Mouse (Mus musculus) mouse embryonic stem cell (cell line): ENCODE results near the gene Gm17949.

Experiments used
- in situ Hi-C, 2 experiments: fragments of 300-500 bp; cut with MboI; formaldehyde crosslinking; loops; 1 replicate in 1 of 2; 3 replicates in 1 of 2; pipeline ENCODE4 v1.14.3; 2019 to 2020; ENCODE audit warnings: low sequenced_read_pairs in 2 of 2, low pct_unique_long_range_greater_than_20kb in 1 of 2, mixed read lengths in 1 of 2; ENCODE audit not compliant: unreplicated experiment in 1 of 2

Gm17949 gene

DNA sequence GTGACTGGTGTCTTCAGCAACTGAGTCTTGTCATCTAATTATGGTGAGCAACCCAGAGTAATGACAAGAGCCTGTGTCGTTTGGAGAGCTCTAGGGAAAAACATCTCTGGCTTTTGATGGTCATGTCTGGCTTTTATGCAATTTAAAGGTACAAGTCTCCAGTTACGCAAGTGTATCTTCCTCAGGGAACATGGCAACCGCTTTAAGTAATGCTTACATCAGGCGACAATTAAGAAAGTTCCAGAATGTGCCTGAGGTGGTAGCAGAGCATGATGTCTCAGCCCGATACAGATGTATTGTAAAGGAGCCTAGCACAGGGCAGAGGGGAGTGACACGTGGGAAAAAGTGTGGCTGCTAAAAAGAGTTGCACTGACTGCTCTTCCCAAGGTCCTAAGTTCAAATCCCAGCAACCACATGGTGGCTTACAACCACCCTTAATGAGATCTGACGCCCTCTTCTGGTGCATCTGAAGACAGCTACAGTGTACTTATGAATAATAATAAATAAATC is 22.3 kb upstream of the Gm17949 start:
- in situ Hi-C loops: no loop called here

DNA sequence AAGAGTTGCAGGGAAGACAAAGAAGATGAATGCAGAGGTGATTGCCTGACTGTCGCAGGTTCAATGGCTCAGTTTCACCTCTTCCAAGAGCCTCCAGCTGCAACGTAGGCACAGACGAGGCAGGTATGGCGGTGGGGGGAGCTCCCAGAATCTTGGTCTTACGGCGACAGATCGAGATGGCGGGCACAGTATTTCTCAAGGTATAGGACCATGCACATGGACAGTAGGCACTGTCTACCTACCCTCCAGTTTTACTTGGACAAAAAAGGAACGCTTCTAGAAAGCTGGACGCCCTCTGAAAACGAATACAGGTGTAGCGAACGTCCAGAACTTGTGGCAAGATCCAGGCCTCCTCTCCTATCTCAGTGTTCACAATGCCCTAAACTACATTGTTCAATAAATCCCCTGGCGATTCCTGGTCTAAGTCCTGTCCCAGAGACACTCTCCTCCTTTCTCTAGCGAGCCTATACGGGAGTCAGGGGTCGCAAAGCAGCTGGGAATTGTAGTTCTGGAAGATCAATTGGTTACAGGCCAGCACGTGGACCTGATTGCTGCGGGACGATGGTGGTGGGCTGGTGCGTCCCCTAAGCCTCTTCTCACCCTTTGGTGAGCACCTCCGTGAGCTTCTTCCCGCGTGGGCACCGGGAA is 21.7 kb upstream of the Gm17949 start:
- in situ Hi-C loops: no loop called here

DNA sequence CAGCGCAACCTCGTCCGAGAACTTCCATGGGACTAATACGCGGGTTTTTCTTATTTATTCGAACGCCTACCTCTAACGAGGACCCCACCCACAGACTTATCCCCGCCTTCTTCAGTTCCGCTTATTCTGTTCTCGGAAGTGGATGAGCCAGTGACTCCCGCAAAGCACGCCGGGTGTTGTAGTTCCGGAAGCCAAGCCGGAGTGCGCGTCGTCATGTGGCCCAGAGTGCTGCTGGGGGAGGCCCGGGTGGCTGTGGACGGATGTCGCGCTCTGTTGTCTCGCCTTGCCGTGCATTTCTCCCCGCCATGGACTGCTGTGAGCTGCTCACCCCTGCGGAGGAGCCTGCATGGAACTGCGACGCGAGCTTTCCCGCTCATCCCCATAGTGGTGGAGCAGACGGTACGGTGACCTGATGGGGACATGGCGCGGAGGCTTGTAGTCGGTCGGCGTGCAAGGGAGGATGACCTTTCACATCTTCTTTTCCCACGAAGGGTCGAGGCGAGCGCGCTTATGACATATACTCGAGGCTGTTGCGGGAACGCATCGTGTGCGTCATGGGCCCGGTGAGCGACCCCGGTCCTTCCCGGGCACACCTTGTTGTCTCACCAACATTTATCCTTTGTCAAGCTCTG is 21.0 kb upstream of the Gm17949 start, which contains the start of gene Clpp:
Gene Clpp, plus strand, starts transcription at position 191 of the 632 bp plus-strand sequence.
- in situ Hi-C loops: no loop called here

DNA sequence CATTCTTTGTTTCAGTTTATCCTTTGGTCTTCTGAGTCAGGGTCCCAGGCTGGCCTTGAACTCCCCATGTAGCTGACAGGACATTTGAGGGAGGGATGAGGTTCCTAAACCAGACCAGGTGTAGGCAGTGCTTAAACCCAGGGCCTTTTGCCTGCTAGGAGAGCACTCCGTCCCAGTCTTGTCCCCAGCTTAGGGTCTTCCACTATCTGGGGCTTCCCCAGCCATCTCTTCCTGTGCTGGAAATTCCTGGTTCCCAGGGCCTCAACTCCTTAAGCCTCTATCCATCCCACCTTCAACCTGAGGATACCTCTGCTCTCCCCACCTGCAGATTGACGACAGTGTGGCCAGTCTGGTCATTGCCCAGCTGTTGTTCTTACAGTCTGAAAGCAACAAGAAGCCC is 20.3 kb upstream of the Gm17949 start:
- in situ Hi-C loops: no loop called here

DNA sequence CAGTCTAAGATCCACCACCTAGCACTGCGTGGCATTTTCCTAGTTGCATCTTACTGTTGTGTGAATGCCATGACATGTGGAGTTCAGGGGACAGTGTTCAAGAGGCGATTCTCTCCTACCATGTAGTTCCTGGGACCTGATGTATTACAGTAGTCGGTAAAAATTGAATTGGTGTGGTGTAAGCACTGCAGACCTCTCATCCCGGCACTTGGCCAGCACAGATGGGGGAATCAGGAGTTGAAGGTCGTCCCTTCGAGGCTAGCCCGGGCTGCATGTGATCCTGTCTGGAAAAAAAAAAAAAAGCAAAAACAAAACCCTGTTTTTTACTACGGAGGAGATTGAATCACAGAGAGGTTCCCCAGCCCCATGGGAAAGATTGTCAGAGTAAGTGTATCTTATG is 16.2 kb upstream of the Gm17949 start:
- in situ Hi-C loops: no loop called here

DNA sequence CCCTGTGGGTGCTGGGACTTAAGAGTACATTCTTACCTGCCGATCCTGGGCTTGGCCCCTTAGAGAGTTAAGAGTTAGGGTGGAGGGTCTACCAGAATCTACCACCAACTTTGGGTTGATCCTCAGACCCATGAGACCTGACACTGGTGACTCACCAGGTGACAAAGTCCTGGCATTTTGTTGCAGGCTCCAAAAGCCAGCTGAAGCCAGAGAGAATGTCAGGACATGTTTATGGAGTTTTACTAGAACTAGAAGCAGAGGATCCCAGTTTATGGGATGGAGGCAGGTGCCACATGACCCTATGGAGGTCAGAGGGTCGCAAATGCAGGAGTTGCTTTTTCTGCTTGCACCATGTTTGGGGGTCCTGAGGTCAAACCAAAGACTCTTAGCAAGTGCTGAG is 14.8 kb upstream of the Gm17949 start:
- in situ Hi-C loops: no loop called here

DNA sequence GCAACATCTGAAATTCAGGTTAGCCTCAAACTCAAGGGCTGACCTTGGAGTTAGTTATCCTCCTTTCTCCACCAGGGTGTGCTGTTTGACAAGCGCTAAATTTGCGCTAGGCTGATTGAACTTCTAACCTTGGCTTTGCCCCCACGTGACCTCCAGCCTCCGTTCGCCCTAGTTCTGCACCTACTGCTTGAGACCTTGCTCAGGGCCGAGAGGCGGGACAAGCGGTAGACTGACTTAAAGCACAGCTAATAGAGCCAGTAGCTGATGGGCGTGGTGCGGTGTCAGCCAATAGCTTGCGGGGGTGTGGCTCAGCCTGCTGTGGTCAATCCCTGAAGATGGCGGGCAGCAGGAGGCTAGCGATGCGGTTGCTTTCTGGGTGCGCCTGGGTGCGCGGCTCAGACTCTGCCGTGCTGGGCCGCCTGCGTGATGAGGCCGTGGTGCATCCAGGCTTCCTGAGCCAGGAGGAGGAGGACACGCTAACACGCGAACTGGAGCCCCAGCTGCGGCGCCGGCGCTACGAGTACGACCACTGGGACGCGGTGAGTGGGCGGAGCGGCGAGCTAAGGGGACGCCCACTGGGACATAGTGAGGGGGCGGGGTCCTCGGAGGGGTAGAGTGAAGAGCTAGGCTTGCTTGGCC is 14.1 kb upstream of the Gm17949 start, which contains the start of gene Alkbh7:
Gene Alkbh7, plus strand, starts transcription at position 311 of the 639 bp plus-strand sequence.
- in situ Hi-C loops: no loop called here

DNA sequence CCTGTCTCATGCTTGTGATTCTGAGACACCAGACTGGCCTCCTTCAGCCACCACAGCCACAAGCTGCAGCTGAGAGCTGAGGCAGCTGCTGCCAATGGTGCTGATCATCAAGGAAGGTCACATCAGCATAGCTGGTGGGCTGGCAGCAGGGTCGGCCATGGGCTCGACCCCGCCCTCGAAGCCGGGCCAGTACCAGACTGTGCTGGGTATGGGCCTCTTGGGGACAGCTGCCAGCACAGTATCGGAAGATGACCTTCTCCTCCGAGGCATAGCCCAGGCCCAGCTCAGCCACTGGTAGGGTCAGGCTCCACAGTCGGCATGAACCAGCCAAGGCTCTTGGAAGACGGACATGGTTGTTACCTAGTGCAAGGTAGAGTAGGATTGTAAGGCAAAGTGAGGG is 11.9 kb upstream of the Gm17949 start:
- in situ Hi-C loops: no loop called here

DNA sequence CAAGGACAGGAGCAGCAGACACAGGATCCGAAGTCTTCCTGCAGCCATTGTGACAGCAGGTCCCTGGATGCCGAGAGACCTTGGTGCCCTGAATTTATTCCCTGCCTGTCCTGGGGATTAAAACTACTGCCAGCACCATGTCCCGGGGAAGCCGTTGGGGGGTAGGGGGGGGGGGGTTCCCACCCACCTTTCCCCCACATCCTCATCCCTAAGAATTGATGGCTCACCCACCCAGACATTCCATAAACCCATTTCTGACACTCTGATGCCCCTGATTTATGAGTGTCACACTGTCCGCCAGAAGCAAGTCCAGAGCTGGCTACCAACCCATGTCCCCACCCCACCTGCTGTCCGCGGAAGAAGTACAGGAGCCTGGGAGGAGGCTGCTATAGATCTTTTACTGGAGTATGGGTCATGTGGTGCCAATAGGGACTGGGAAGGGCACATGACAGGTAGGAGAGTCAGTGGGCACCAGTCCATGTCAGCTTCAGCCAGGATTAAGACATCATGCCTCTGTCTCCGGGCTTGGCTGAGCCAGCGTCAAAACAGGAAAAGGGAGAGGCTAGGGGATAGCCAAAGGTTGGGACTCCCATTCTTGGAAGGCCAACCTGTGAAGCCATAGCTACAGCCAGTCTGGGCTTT is 11.2 kb upstream of the Gm17949 start, which contains the start of gene Pspn:
Gene Pspn, minus strand, starts transcription at position 51 of the 642 bp plus-strand sequence.
- in situ Hi-C loops: no loop called here

DNA sequence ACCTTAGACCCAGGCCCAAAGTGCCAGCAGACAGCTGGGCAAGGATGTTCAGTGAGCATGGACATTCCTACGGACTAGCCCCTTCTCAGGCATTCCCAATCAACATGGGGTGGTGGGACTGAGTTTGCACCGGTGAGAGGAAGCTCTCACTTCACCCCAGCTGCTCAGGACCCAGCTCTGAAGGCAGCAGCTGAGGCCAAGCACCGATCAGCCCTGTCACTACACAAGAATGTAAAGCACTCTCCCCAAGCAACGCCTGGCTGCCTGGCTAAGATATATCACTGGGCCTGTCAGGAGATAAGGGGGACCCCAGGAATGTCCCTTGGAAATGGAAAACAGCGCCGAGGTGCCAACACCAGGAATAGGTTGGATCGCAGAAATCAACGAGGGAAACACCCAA is 10.0 kb upstream of the Gm17949 start:
- in situ Hi-C loops: no loop called here

DNA sequence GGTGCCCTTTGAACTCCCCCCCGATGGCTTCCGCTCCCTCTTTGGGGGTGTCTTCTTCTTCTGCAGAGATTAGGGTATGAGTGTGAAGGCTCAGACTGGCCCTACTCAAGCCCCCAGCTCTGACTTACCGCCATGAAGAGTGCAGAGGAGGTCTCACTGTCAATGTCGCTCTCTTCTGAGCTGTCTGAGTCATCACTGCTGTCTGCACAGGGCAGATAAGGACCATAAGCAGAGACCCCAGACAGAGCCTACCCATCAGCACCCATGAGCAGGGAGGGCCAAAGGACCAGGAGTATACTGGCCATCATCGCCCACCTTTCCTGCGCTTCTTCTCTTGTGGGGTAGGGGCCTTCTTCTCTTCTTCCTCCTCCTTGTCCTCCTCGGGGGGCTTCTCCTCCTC is 7.3 kb upstream of the Gm17949 start:
- in situ Hi-C loops: no loop called here

DNA sequence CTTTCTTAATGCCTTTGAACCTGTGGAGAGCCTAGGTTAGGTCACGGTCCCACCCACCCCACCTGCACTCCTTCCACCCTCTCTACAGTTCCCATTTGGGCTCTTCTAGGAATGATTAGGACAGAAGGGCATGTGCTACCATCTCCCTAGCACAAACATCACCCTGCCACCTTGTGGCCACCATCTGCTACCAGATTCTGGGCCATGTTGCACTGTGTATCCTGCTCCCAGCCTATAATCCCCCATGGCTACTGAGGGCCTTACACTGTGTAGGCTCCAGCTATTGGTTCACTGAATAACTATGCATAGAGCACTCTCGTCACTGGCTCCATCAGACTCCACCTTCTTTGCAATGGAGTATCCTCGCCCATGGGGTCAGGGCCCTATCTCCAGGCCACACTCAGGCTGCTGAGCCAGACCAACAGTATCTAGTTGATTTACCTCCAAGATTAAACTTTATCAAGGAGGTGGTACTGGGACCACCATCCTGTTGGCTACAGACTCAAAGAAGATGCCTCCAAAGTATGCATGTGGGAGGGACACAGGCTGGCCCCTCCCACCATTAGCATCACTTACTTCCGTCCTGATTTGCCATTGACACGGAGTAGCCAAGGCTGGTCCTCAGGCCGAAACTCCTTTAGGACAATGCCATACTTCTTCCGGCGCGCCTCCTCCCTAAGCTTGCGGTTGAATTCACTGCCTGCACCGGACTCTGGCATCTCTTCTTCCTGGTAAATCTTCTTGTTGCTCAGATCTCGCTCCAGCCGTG is 3.9 kb upstream of the Gm17949 start:
- in situ Hi-C loops: no loop called here

DNA sequence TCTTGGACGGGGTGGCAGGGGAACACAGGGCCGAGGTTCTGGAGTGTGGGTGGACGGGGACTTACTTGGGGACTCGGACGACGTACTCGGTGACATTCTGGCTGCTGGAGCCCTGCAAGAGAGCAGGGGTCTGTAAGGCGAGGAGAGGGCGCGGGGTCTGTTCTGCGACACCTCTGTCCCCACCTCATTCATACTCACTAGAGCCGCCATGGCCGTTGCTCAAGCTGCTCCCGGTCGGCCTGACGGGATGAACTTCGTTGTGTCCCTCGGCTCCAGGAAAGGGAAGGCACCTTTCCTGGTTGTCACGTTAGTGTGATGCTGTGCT is 396 bp upstream of the Gm17949 start:
- in situ Hi-C loops: no loop called here

DNA sequence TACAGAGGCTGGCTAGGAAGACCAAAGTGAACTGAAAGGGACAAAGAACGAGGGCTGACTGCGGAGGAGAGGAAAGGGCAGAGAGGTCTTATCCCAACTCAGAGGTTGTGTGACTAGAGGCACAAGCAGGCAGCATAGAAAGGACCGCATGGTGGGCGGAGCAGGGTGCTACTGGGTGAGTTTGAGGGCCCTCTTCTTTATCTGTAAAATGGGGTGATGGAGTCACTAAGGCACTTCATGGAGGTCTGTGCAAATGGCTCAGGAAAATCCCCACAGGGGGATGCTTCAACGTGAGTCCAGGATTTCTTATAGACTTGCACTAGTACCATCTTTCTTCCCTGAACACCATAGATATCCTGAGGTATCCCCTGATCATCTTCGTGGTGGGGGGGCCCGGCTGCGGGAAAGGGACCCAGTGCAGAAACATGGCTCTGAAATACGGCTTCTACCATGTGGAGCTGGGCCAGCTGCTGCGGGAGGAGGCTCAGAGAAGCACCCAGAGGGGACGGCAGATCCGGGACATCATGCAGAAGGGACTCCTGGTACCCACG is 1.1 kb downstream of the Gm17949 start:
- in situ Hi-C loops: no loop called here

DNA sequence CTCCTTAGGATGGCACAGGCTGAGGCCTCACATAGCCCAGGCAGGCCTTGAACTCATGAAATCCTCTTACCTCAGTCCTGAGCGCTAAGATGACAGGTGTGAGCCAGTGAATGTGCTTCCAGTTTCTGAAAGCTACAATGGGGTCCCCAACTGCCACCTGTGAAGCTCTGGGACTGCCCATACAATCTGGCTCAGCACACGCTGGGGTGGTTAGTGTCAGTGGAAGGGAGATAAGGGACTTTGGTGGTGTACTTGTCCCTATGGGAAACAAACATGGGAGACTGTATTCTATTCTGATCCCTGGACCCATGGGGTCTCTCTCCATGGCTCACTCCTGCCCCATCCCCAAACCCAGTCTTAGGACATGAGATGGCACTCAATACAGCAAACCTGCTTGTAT is 8.4 kb downstream of the Gm17949 start:
- in situ Hi-C loops: no loop called here

DNA sequence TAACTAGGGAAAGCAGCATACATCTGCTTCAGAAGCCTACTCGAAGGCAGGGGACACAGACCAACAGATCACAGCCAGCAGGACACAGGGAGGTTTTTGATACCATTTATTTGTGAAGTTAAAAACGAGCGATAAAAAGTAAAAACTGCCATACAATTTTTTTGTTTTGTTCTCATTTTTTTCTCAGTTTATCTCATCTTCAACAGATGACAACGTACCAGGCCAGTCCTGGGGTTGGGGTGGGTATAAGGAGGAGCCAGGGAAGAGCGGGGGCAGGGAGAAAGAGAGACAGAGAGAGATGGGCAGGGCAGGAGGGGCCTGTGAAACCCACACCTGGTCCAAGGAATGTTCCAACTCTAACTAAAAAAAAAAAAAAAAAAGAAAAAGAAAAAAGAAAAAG is 9.7 kb downstream of the Gm17949 start:
- in situ Hi-C loops: no loop called here

DNA sequence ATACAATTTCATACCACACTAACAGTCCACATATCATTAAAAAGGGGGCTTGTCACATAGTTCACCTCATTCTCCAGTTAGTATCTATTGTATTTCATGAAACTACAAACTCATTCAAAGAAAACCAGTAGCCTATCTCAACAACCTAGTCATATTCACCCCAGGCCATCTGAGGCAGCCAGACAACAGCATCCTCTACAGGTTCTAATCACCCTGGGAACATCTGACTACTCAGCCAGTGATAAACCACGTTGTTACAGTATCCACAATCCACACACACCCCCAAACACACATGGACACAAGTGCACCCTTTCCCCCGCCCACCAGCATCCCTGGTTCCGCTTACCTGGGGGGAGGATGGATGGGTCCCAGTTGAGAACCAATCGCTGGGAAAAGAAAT is 16.2 kb downstream of the Gm17949 start:
- in situ Hi-C loops: no loop called here

DNA sequence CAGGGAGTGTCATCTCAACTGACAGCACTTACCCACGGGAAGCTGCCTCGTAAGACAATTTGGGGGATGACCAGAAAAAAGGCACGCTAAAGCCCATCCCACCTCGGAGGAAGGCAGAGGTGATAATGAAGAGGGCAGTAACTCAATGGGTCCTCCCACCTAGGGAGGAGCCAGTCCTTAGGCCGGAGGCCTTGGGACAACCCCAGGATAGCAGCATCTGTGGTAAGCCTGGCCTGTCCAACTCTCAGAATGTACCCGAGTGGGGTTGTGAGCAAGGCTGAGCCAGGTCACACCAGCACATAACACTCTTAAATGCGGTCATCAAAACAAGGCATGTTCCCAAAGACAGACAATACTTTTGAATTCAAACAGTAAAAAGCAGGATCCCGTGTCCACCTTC is 18.4 kb downstream of the Gm17949 start:
- in situ Hi-C loops: no loop called here
